Mouse (Mus musculus): ENCODE measurements at regions not wholly inside any gene's neighbourhood (a gene's known extent, or its start where the extent isn't known, plus 50 kb on each side); places are given as distances from the start of the nearest gene placed in this dataset.

GRCm38 (mm10) chr2:12697209-12697608 lies 226.6 kb upstream of the Pter start:
- no peak for DNase-seq (ENCODE audit: low read depth in 2 of 2, low spot score in 2 of 2)

- no peak for DNase-seq (ENCODE audit: low read depth in 2 of 2, low spot score in 2 of 2)
Measured at GRCm38 (mm10) chr2:12699331-12699730, 224.5 kb upstream of the Pter start.

- DNase-seq (ENCODE audit: low read depth in 2 of 2, low spot score in 2 of 2), result no peak
Measured at GRCm38 (mm10) chr2:12707514-12707913, 216.3 kb upstream of the Pter start.

GRCm38 (mm10) chr2:12709156-12709923 lies 214.5 kb upstream of the Pter start:
- peak in 1 of 2 experiments; percentile 7 for DNase-seq (ENCODE audit: low read depth in 2 of 2, low spot score in 2 of 2)

GRCm38 (mm10) chr2:12709924-12710240 lies 214.0 kb upstream of the Pter start:
- no peak for DNase-seq (ENCODE audit: low read depth in 2 of 2, low spot score in 2 of 2)

- no peak for DNase-seq (ENCODE audit: low read depth in 2 of 2, low spot score in 2 of 2)
Measured at GRCm38 (mm10) chr2:12716124-12717012, 207.5 kb upstream of the Pter start.

GRCm38 (mm10) chr2:12729251-12729650 lies 194.6 kb upstream of the Pter start:
- no peak for DNase-seq (ENCODE audit: low read depth in 2 of 2, low spot score in 2 of 2)

- DNase-seq (ENCODE audit: low read depth in 2 of 2, low spot score in 2 of 2), result no peak
Measured at GRCm38 (mm10) chr2:12737140-12737539, 186.7 kb upstream of the Pter start.

- DNase-seq (ENCODE audit: low read depth in 2 of 2, low spot score in 2 of 2), result no peak
Measured at GRCm38 (mm10) chr2:12746856-12747255, 177.0 kb upstream of the Pter start.

GRCm38 (mm10) chr2:12758816-12759215 lies 165.0 kb upstream of the Pter start:
- no peak for DNase-seq (ENCODE audit: low read depth in 2 of 2, low spot score in 2 of 2)

- DNase-seq (ENCODE audit: low read depth in 2 of 2, low spot score in 2 of 2), result no peak
Measured at GRCm38 (mm10) chr2:12759931-12760330, 163.9 kb upstream of the Pter start.

- DNase-seq (ENCODE audit: low read depth in 2 of 2, low spot score in 2 of 2), result no peak
Measured at GRCm38 (mm10) chr2:12761461-12761860, 162.4 kb upstream of the Pter start.

GRCm38 (mm10) chr2:12764510-12764909 lies 159.3 kb upstream of the Pter start:
- DNase-seq (ENCODE audit: low read depth in 2 of 2, low spot score in 2 of 2), result no peak

- DNase-seq (ENCODE audit: low read depth in 2 of 2, low spot score in 2 of 2), result no peak
Measured at GRCm38 (mm10) chr2:12765336-12765735, 158.5 kb upstream of the Pter start.

- no peak for DNase-seq (ENCODE audit: low read depth in 2 of 2, low spot score in 2 of 2)
Measured at GRCm38 (mm10) chr2:12776866-12777265, 147.0 kb upstream of the Pter start.

- no peak for DNase-seq (ENCODE audit: low read depth in 2 of 2, low spot score in 2 of 2)
Measured at GRCm38 (mm10) chr2:12777696-12778095, 146.1 kb upstream of the Pter start.

GRCm38 (mm10) chr2:12792596-12792995 lies 131.2 kb upstream of the Pter start:
- DNase-seq (ENCODE audit: low read depth in 2 of 2, low spot score in 2 of 2), result no peak

GRCm38 (mm10) chr2:12797615-12798169 lies 126.1 kb upstream of the Pter start:
- no peak for DNase-seq (ENCODE audit: low read depth in 2 of 2, low spot score in 2 of 2)

GRCm38 (mm10) chr2:12799153-12799925 lies 124.5 kb upstream of the Pter start:
- DNase-seq (ENCODE audit: low read depth in 2 of 2, low spot score in 2 of 2), result no peak

GRCm38 (mm10) chr2:12802667-12803066 lies 121.2 kb upstream of the Pter start:
- DNase-seq (ENCODE audit: low read depth in 2 of 2, low spot score in 2 of 2), result no peak

GRCm38 (mm10) chr2:12805096-12805495 lies 118.7 kb upstream of the Pter start:
- DNase-seq (ENCODE audit: low read depth in 2 of 2, low spot score in 2 of 2), result no peak
